Mouse (Mus musculus) fibroblast of lung, adult 2 months (primary cell): ENCODE measurements around the gene Tk1.

Experiments used
- DNase-seq: peaks from one replicate; pipeline ENCODE4 v3.0.0-alpha.2; 2011; ENCODE audit warnings: low read depth

Tk1 gene

GRCm38 (mm10) chr11:117825333-117826101 lies at the start of gene Tk1, which contains the start of gene Afmid:
Gene Tk1 (minus strand): TSS chr11:117826092.
Gene Afmid (plus strand): TSS chr11:117825924.
- peak; percentile 59 for DNase-seq

GRCm38 (mm10) chr11:117875681-117876080 lies 49.8 kb upstream of the Tk1 start:
- no peak for DNase-seq

GRCm38 (mm10) chr11:117874419-117874818 lies 48.5 kb upstream of the Tk1 start:
- no peak for DNase-seq

- no peak for DNase-seq
Measured at GRCm38 (mm10) chr11:117872861-117873608, 47.1 kb upstream of the Tk1 start, which contains the start of gene Tha1. Gene Tha1 (minus strand): TSS chr11:117873481.

GRCm38 (mm10) chr11:117871911-117872584 lies 46.2 kb upstream of the Tk1 start:
- no peak for DNase-seq

- DNase-seq = no peak
Measured at GRCm38 (mm10) chr11:117871376-117871775, 45.5 kb upstream of the Tk1 start.

- no peak for DNase-seq
Measured at GRCm38 (mm10) chr11:117870688-117871365, 44.9 kb upstream of the Tk1 start.

- DNase-seq = no peak
Measured at GRCm38 (mm10) chr11:117865988-117866387, 40.1 kb upstream of the Tk1 start.

GRCm38 (mm10) chr11:117864805-117865204 lies 38.9 kb upstream of the Tk1 start:
- no peak for DNase-seq

- no peak for DNase-seq
Measured at GRCm38 (mm10) chr11:117863174-117863856, 37.4 kb upstream of the Tk1 start.

- no peak for DNase-seq
Measured at GRCm38 (mm10) chr11:117860601-117861000, 34.7 kb upstream of the Tk1 start, which contains the start of gene Tmem235. Gene Tmem235 (plus strand): TSS chr11:117860752.

GRCm38 (mm10) chr11:117858392-117858791 lies 32.5 kb upstream of the Tk1 start:
- no peak for DNase-seq

GRCm38 (mm10) chr11:117857462-117857861 lies 31.6 kb upstream of the Tk1 start:
- no peak for DNase-seq

GRCm38 (mm10) chr11:117855975-117856374 lies 30.1 kb upstream of the Tk1 start:
- no peak for DNase-seq

- DNase-seq = no peak
Measured at GRCm38 (mm10) chr11:117855360-117855759, 29.5 kb upstream of the Tk1 start.

GRCm38 (mm10) chr11:117854241-117854640 lies 28.3 kb upstream of the Tk1 start:
- DNase-seq = no peak

- DNase-seq = no peak
Measured at GRCm38 (mm10) chr11:117852875-117853274, 27.0 kb upstream of the Tk1 start.

GRCm38 (mm10) chr11:117848985-117849671 lies 23.2 kb upstream of the Tk1 start, which contains the start of gene Birc5:
Gene Birc5 (plus strand): TSS chr11:117849251.
- DNase-seq = peak; percentile 86

GRCm38 (mm10) chr11:117848271-117848984 lies 22.5 kb upstream of the Tk1 start:
- no peak for DNase-seq
